Mouse (Mus musculus) lung, embryonic 14.5 days (tissue): ENCODE results near the gene Olfr543. TPM values are rescaled to one million over a fixed set of nuclear protein-coding genes. Genes with fewer than 3 reads are reported as not detected.

ENCODE experiments used
- ATAC-seq: fragments of 200-750 bp; cut with Nextera tagmentation; 2 replicates; pipeline ENCODE4 v1.8.0; 2017; ENCODE audit warnings: mild to moderate bottlenecking, moderate TSS enrichment, moderate library complexity; ENCODE audit not compliant: insufficient read depth
- DNase-seq: peaks from one replicate; pipeline ENCODE4 v3.0.0-alpha.2; 2015
- H3K27ac ChIP-seq: fragments of 300-500 bp; sonication (generic); 2 replicates; pipeline ENCODE4 v1.5.1; 2014; ENCODE audit warnings: low read depth, mild to moderate bottlenecking, moderate library complexity
- H3K27me3 ChIP-seq: fragments of 300-500 bp; sonication (generic); 2 replicates; pipeline ENCODE4 v1.6.1; 2014; ENCODE audit warnings: low read length, control low read depth; ENCODE audit not compliant: insufficient read depth
- H3K36me3 ChIP-seq: fragments of 300-500 bp; sonication (generic); 2 replicates; pipeline ENCODE4 v1.6.1; 2014; ENCODE audit warnings: control low read depth; ENCODE audit not compliant: insufficient read depth
- H3K4me1 ChIP-seq: fragments of 300-500 bp; sonication (generic); 2 replicates; pipeline ENCODE4 v1.6.1; 2014; ENCODE audit warnings: antibody characterized with exemption, control low read depth; ENCODE audit not compliant: insufficient read depth
- H3K4me2 ChIP-seq: fragments of 300-500 bp; sonication (generic); 2 replicates; pipeline ENCODE4 v1.6.1; 2014; ENCODE audit warnings: mild to moderate bottlenecking
- H3K4me3 ChIP-seq: fragments of 300-500 bp; sonication (generic); 2 replicates; pipeline ENCODE4 v1.5.1; 2014; ENCODE audit warnings: low read depth, low read length
- H3K9ac ChIP-seq: fragments of 300-500 bp; sonication (generic); 2 replicates; pipeline ENCODE4 v1.6.1; 2014
- H3K9me3 ChIP-seq: fragments of 300-500 bp; sonication (generic); 2 replicates; pipeline ENCODE4 v1.6.1; 2016; ENCODE audit warnings: low read depth, low read length, control low read depth
- CTCF ChIP-seq: IDR thresholded peaks from 2 replicates; pipeline ENCODE4 v1.5.1; 2016; ENCODE audit warnings: antibody characterized with exemption, low read depth
- WGBS: fragments of 180-500 bp; shearing (Covaris S2); extraction: QIAGEN DNeasy Blood & Tissue Kit; methylation state at CpG from one replicate; pipeline ENCODE4 v1.1.7; 2014; 5-methylcytosine and 5-hydroxymethylcytosine counted together
- polyA plus RNA-seq: library from polyadenylated mRNA; unstranded; fragments of >200 nt; fragmentation: Nextera tagmentation; extraction: Ambion mirVana; gene quantifications from 2 replicates; pipeline ENCODE4 v1.2.1, GENCODE M21; 2014

Olfr543 gene
- polyA plus RNA-seq, 1 experiment from 2014 or later, result 0.37 TPM

- no peak overlapping the region for H3K27ac ChIP-seq
- H3K4me3 ChIP-seq, result no peak overlapping the region
- no peaks in the 10 kb centered on the region for H3K27me3 ChIP-seq
- peaks cover 7% of the 10 kb centered on the region; the same call in 1 of the 2 replicates for H3K4me1 ChIP-seq
- DNase-seq (no peak), ATAC-seq (no peak)
- no peak for TF ChIP-seq CTCF
- no peak overlapping the region for H3K9ac ChIP-seq
- WGBS, result 78% methylated on average over 11 of the region's 11 CpGs
- no peak overlapping the region for H3K4me2 ChIP-seq
- no peaks in the 10 kb centered on the region for H3K9me3 ChIP-seq
- no peaks in the 10 kb centered on the region for H3K36me3 ChIP-seq
Measured at GRCm38 (mm10) chr7:102477377-102477776, 4.1 kb downstream of the Olfr543 start.

- 90% methylated on average over 5 of the region's 5 CpGs for WGBS
Measured at GRCm38 (mm10) chr7:102476601-102477000, 4.9 kb downstream of the Olfr543 start.

GRCm38 (mm10) chr7:102472675-102473074 is 8.8 kb downstream of the Olfr543 start:
- peaks cover 20% of the 10 kb centered on the region for H3K36me3 ChIP-seq
- H3K9ac ChIP-seq, result no peak overlapping the region
- no peak overlapping the region for H3K27ac ChIP-seq
- no peaks in the 10 kb centered on the region for H3K9me3 ChIP-seq
- TF ChIP-seq CTCF, result no peak
- ATAC-seq (no peak), DNase-seq (no peak)
- no peak overlapping the region for H3K4me2 ChIP-seq
- H3K4me3 ChIP-seq, result no peak overlapping the region
- WGBS, result 58% methylated on average over 5 of the region's 5 CpGs
- no peaks in the 10 kb centered on the region for H3K27me3 ChIP-seq
- no peaks in the 10 kb centered on the region for H3K4me1 ChIP-seq

More at GRCm38 (mm10) chr7:102476601-102477000, 4.9 kb downstream of the Olfr543 start:
- no peaks in the 10 kb centered on the region for H3K9me3 ChIP-seq
- no peak overlapping the region for H3K9ac ChIP-seq
- no peaks in the 10 kb centered on the region for H3K36me3 ChIP-seq
- H3K27ac ChIP-seq, result no peak overlapping the region
- ATAC-seq (no peak), DNase-seq (no peak)
- no peak overlapping the region for H3K4me2 ChIP-seq
- H3K4me1 ChIP-seq, result peaks cover 7% of the 10 kb centered on the region; the same call in 1 of the 2 replicates
- no peak overlapping the region for H3K4me3 ChIP-seq
- TF ChIP-seq CTCF, result no peak
- H3K27me3 ChIP-seq, result no peaks in the 10 kb centered on the region

- no peaks in the 10 kb centered on the region for H3K27me3 ChIP-seq
- ATAC-seq (no peak), DNase-seq (no peak)
- peaks cover 69% of the 10 kb centered on the region for H3K36me3 ChIP-seq
- no peak for TF ChIP-seq CTCF
- no peaks in the 10 kb centered on the region for H3K9me3 ChIP-seq
- H3K9ac ChIP-seq, result no peak overlapping the region
- no peak overlapping the region for H3K27ac ChIP-seq
- H3K4me2 ChIP-seq, result no peak overlapping the region
- 89% methylated on average over 8 of the region's 8 CpGs for WGBS
- no peaks in the 10 kb centered on the region for H3K4me1 ChIP-seq
- no peak overlapping the region for H3K4me3 ChIP-seq
Measured at GRCm38 (mm10) chr7:102467566-102467965, 13.9 kb downstream of the Olfr543 start.

- Histone ChIP-seq H3K27ac (no peak overlapping the region), H3K9ac (no peak overlapping the region), H3K4me1 (no peaks in the 10 kb centered on the region), H3K4me2 (no peak overlapping the region), H3K36me3 (peaks cover 97% of the 10 kb centered on the region), H3K9me3 (no peaks in the 10 kb centered on the region), H3K4me3 (no peak overlapping the region), H3K27me3 (no peaks in the 10 kb centered on the region)
- no peak for TF ChIP-seq CTCF
- no peak for ATAC-seq
- WGBS, result 86% methylated on average over 5 of the region's 5 CpGs
- DNase-seq, result no peak
Measured at GRCm38 (mm10) chr7:102458618-102459380, 22.7 kb downstream of the Olfr543 start.

GRCm38 (mm10) chr7:102446438-102446837 is 35.0 kb downstream of the Olfr543 start:
- H3K4me2 ChIP-seq, result no peak overlapping the region
- ATAC-seq, result no peak
- H3K27me3 ChIP-seq, result no peaks in the 10 kb centered on the region
- no peaks in the 10 kb centered on the region for H3K9me3 ChIP-seq
- H3K9ac ChIP-seq, result no peak overlapping the region
- H3K4me3 ChIP-seq, result no peak overlapping the region
- 91% methylated on average over 9 of the region's 9 CpGs for WGBS
- peaks cover 68% of the 10 kb centered on the region for H3K36me3 ChIP-seq
- no peak for TF ChIP-seq CTCF
- no peak for DNase-seq
- no peak overlapping the region for H3K27ac ChIP-seq
- peaks cover 8% of the 10 kb centered on the region for H3K4me1 ChIP-seq

GRCm38 (mm10) chr7:102444301-102444700 is 37.2 kb downstream of the Olfr543 start:
- no peak for DNase-seq
- peaks cover 48% of the 10 kb centered on the region for H3K36me3 ChIP-seq
- H3K27me3 ChIP-seq, result no peaks in the 10 kb centered on the region
- no peak overlapping the region for H3K27ac ChIP-seq
- no peak for ATAC-seq
- no peak overlapping the region for H3K4me3 ChIP-seq
- no peak for TF ChIP-seq CTCF
- peaks cover 8% of the 10 kb centered on the region for H3K4me1 ChIP-seq
- H3K4me2 ChIP-seq, result peak overlapping the region; percentile 46
- no peaks in the 10 kb centered on the region for H3K9me3 ChIP-seq
- 74% methylated on average over 2 of the region's 2 CpGs for WGBS
- H3K9ac ChIP-seq, result no peak overlapping the region
